Mouse (Mus musculus) testis, adult 2 months (tissue): ENCODE measurements around the gene Zbtb43. TPM values are rescaled to one million over a fixed set of nuclear protein-coding genes. Genes with fewer than 3 reads are reported as not detected.

Experiments used
- H3K27ac ChIP-seq: fragments of 200-500 bp; 2 replicates; pipeline ENCODE4 v1.5.1; 2012; ENCODE audit warnings: low read depth, low read length; ENCODE audit not compliant: control insufficient read depth, insufficient read depth
- H3K27me3 ChIP-seq: fragments of 200-500 bp; 2 replicates; pipeline ENCODE4 v1.6.1; 2012; ENCODE audit warnings: mild to moderate bottlenecking, low read length, moderate library complexity; ENCODE audit not compliant: control insufficient read depth, insufficient read depth
- H3K36me3 ChIP-seq: fragments of 200-500 bp; 2 replicates; pipeline ENCODE4 v1.6.1; 2012; ENCODE audit warnings: mild to moderate bottlenecking, low read length; ENCODE audit not compliant: control insufficient read depth, insufficient read depth
- H3K4me1 ChIP-seq: fragments of 200-500 bp; 2 replicates; pipeline ENCODE4 v1.6.1; 2012; ENCODE audit warnings: low read length; ENCODE audit not compliant: control insufficient read depth, insufficient read depth
- H3K4me3 ChIP-seq: fragments of 200-500 bp; 2 replicates; pipeline ENCODE4 v1.5.1; 2012; ENCODE audit warnings: low read depth, mild to moderate bottlenecking, low read length, moderate library complexity, mixed read lengths; ENCODE audit not compliant: control insufficient read depth
- CTCF ChIP-seq: fragments of 200-500 bp; IDR thresholded peaks from 2 replicates; pipeline ENCODE4 v1.5.1; 2012; ENCODE audit warnings: low read depth, mild to moderate bottlenecking, inconsistent platforms, low read length, moderate library complexity; ENCODE audit not compliant: control insufficient read depth, insufficient read depth, insufficient replicate concordance
- POLR2A ChIP-seq: fragments of 200-500 bp; IDR thresholded peaks from 2 replicates; pipeline ENCODE4 v1.6.1; 2012; ENCODE audit warnings: low read depth, mild to moderate bottlenecking, inconsistent platforms, low read length, moderate library complexity; ENCODE audit not compliant: control insufficient read depth
- polyA plus RNA-seq: library from polyadenylated mRNA; depleted of rRNA; stranded (reverse); fragments of >200 nt; gene quantifications from 2 replicates; pipeline ENCODE4 v1.2.3, GENCODE M21; 2012; rRNA removed

Gene Zbtb43
- polyA plus RNA-seq, 1 experiment: 5.4 TPM

DNA sequence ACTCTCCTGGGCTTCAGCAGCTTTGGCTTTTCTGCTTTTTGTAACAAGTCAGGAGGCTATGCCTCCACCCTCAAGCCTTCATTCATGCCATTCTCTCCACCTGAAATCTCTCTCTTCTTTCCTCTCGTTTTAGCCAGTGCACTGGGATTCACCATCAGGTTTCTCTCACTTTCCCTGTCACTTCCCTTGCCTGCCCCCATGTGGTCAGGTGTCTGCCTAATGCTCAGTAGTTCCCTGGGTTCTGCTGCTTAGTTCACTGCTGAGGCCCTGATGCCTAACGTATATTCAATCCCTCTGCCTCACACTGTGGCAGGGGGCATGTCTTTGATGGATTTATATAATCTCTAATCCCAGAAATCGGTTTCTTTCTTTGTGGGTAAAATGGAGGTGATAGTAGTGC lies 67.1 kb downstream of the Zbtb43 start:
- TF ChIP-seq POLR2A (no peak), CTCF (no peak)
- Histone ChIP-seq H3K36me3 (no peaks in the 10 kb centered on the region), H3K4me1 (no peaks in the 10 kb centered on the region; the same call in 1 of the 2 replicates), H3K27me3 (no peaks in the 10 kb centered on the region), H3K27ac (no peak overlapping the region), H3K4me3 (no peak overlapping the region)

GRCm38 (mm10) chr2:33400541-33400940 lies 67.8 kb downstream of the Zbtb43 start:
- H3K4me1 ChIP-seq: no peaks in the 10 kb centered on the region; the same call in 1 of the 2 replicates
- H3K4me3 ChIP-seq: no peak overlapping the region
- TF ChIP-seq POLR2A (no peak), CTCF (no peak)
- no peaks in the 10 kb centered on the region for H3K36me3 ChIP-seq
- no peak overlapping the region for H3K27ac ChIP-seq
- no peaks in the 10 kb centered on the region for H3K27me3 ChIP-seq

Other genes with a start within 250 kb of the Zbtb43 start
- 33.0 and 35.6 TPM in 2 replicates for gene Ralgps1, start 97.1 kb downstream of the Zbtb43 start, polyA plus RNA-seq
- gene Zbtb34, start 37.2 kb downstream of the Zbtb43 start, polyA plus RNA-seq: 10.5 and 10.9 TPM in 2 replicates
- gene Lmx1b, start 172.0 kb upstream of the Zbtb43 start, polyA plus RNA-seq: 0.09 and 0.14 TPM in 2 replicates